Mouse (Mus musculus) bone marrow, adult 2 months (tissue): Measurements from ENCODE around the gene Kpnb1.

Source experiments
- CTCF ChIP-seq: fragments of 200-500 bp; IDR thresholded peaks from 2 replicates; pipeline ENCODE4 v1.5.1; 2011; ENCODE audit warnings: low read length, control low read depth; ENCODE audit not compliant: control insufficient read depth, insufficient read depth
- POLR2A ChIP-seq: fragments of 200-500 bp; IDR thresholded peaks from 2 replicates; pipeline ENCODE4 v1.6.1; 2011; ENCODE audit warnings: low read depth, mild to moderate bottlenecking, control low read depth, low read length, borderline replicate concordance; ENCODE audit not compliant: control insufficient read depth

- TF ChIP-seq CTCF, result no peak
- TF ChIP-seq POLR2A, result no peak
These were observed 4.9 kb upstream of the Kpnb1 start for GRCm38 (mm10) chr11:97192621-97192951.
